Mouse (Mus musculus): ENCODE data around the gene Dph6. TPM values are rescaled to one million over a fixed set of nuclear protein-coding genes. Genes with fewer than 3 reads are reported as not detected.
"Not testable (repeated sequence)": the region's sequence is repeated elsewhere in the genome, so short reads cannot be mapped to it uniquely, and the experiment has no call there.

Gene Dph6
- polyA plus RNA-seq, 1 experiment from 2014 or later: 24.8 TPM

- no peak overlapping the region for H3K27ac ChIP-seq (ENCODE audit: low read depth, low read length)
- DNase-seq (ENCODE audit: low spot score) (no peak), ATAC-seq (replicated peaks; ENCODE audit: low FRiP score) (peak; percentile 75)
- no peaks in the 10 kb centered on the region for H3K4me1 ChIP-seq (replicated peaks; ENCODE audit: control insufficient read depth, insufficient read depth, low read length)
- no peaks in the 10 kb centered on the region for H3K36me3 ChIP-seq (ENCODE audit: control insufficient read depth, insufficient read depth, low read length)
- 28% methylated on average over 5 of the region's 5 CpGs for WGBS
- no peak overlapping the region for H3K9ac ChIP-seq (ENCODE audit: low read length)
- H3K9me3 ChIP-seq (ENCODE audit: control insufficient read depth, low read length): no peaks in the 10 kb centered on the region
- no peaks in the 10 kb centered on the region for H3K27me3 ChIP-seq (ENCODE audit: control insufficient read depth, insufficient read depth, low read length)
- H3K4me2 ChIP-seq (ENCODE audit: low read depth, low read length, severe bottlenecking): no peak overlapping the region
- H3K4me3 ChIP-seq (ENCODE audit: low read depth, low read length): no peak overlapping the region
Observed at GRCm38 (mm10) chr2:114646240-114646639, 8.5 kb downstream of the Dph6 start.

DNA sequence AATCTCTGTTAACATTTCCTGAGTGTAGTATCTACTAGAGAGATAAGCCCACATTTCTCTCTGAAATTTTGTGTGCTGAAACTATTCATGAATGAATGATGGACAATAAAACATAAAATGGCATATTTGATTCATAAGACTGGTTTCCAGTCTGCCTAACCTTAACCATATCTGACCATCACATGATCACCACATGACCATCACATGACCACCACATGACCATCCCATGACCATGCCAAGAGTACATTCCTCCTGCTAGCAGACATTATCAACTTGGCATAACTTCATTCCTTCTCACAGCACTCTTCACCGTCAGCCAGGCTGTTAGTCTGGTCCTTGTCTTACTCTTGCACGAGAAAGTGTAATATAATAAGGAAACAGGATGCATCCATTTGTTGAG lies 10.9 kb downstream of the Dph6 start:
- Histone ChIP-seq H3K27me3 (ENCODE audit: control insufficient read depth, insufficient read depth, low read length) (no peaks in the 10 kb centered on the region), H3K36me3 (ENCODE audit: control insufficient read depth, insufficient read depth, low read length) (no peaks in the 10 kb centered on the region), H3K4me1 (replicated peaks; ENCODE audit: control insufficient read depth, insufficient read depth, low read length) (no peaks in the 10 kb centered on the region), H3K9me3 (ENCODE audit: control insufficient read depth, low read length) (no peaks in the 10 kb centered on the region), H3K27ac (ENCODE audit: low read depth, low read length) (no peak overlapping the region), H3K9ac (ENCODE audit: low read length) (no peak overlapping the region), H3K4me3 (ENCODE audit: low read depth, low read length) (no peak overlapping the region), H3K4me2 (ENCODE audit: low read depth, low read length, severe bottlenecking) (no peak overlapping the region)
- ATAC-seq (replicated peaks; ENCODE audit: low FRiP score) (no peak), DNase-seq (ENCODE audit: low spot score) (no peak)
- WGBS: 94% methylated on average over 2 of the region's 2 CpGs

DNA sequence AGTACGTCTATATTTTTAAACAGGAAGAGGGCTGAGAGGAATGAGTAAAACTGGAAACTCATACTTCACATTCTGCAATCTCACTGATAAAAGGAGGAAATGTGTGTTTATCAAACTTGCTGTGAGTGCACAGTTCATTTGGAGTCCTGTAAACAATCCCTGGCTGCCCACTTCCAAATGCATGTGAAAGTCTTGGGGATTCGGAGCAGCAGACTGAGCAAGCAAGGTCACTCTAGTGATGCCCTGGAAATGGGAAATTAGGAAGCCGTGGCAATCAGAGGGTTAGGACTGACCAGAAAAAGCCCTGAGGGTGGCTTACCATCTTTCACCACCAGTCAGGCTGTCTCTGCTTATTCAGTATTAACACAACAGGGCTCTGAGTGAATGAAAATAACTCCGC lies 30.1 kb downstream of the Dph6 start:
- no peak for DNase-seq (ENCODE audit: low spot score)
- no peak overlapping the region for H3K4me2 ChIP-seq (ENCODE audit: low read depth, low read length, severe bottlenecking)
- H3K4me3 ChIP-seq (ENCODE audit: low read depth, low read length): no peak overlapping the region
- no peaks in the 10 kb centered on the region for H3K27me3 ChIP-seq (ENCODE audit: control insufficient read depth, insufficient read depth, low read length)
- peaks cover 6% of the 10 kb centered on the region; the same call in 1 of the 2 replicates for H3K4me1 ChIP-seq (replicated peaks; ENCODE audit: control insufficient read depth, insufficient read depth, low read length)
- H3K9me3 ChIP-seq (ENCODE audit: control insufficient read depth, low read length): no peaks in the 10 kb centered on the region
- ATAC-seq (replicated peaks; ENCODE audit: low FRiP score): no peak; the same call in 1 of the 2 replicates
- H3K9ac ChIP-seq (ENCODE audit: low read length): no peak overlapping the region
- H3K36me3 ChIP-seq (ENCODE audit: control insufficient read depth, insufficient read depth, low read length): no peaks in the 10 kb centered on the region
- 35% methylated on average over 4 of the region's 4 CpGs for WGBS
- no peak overlapping the region for H3K27ac ChIP-seq (ENCODE audit: low read depth, low read length)

DNA sequence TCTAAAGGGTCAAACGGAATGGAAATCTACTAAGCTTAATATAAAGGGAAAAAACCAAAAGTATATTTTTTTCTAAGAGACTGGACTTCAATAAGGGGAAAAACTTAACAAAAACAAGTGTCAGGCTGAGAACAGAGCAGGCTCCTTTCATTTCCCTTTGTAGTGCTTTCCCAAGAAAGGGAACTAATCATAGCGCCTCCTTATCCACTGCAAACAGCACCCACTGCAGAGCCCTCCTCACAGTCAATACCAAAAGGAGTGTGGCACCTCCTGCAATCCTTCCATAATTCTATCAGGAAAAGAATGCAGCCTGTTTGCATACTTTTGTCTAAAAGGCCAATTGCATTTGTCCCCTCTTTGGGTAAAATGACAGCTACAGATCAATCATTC lies 32.2 kb downstream of the Dph6 start:
- Histone ChIP-seq H3K9me3 (ENCODE audit: control insufficient read depth, low read length) (no peaks in the 10 kb centered on the region), H3K4me1 (replicated peaks; ENCODE audit: control insufficient read depth, insufficient read depth, low read length) (peaks cover 6% of the 10 kb centered on the region; the same call in 1 of the 2 replicates), H3K4me2 (ENCODE audit: low read depth, low read length, severe bottlenecking) (no peak overlapping the region), H3K36me3 (ENCODE audit: control insufficient read depth, insufficient read depth, low read length) (no peaks in the 10 kb centered on the region), H3K27me3 (ENCODE audit: control insufficient read depth, insufficient read depth, low read length) (no peaks in the 10 kb centered on the region), H3K9ac (ENCODE audit: low read length) (no peak overlapping the region), H3K27ac (ENCODE audit: low read depth, low read length) (peak overlapping the region; percentile 13; the same call in 1 of the 2 replicates), H3K4me3 (ENCODE audit: low read depth, low read length) (no peak overlapping the region)
- ATAC-seq (replicated peaks; ENCODE audit: low FRiP score) (peak; percentile 74), DNase-seq (ENCODE audit: low spot score) (no peak)
- 1% methylated on average over 2 of the region's 2 CpGs for WGBS

- Histone ChIP-seq H3K9ac (ENCODE audit: low read length) (no peak overlapping the region), H3K27ac (ENCODE audit: low read depth, low read length) (peak overlapping the region; percentile 13; the same call in 1 of the 2 replicates), H3K36me3 (ENCODE audit: control insufficient read depth, insufficient read depth, low read length) (no peaks in the 10 kb centered on the region), H3K4me3 (ENCODE audit: low read depth, low read length) (no peak overlapping the region), H3K4me2 (ENCODE audit: low read depth, low read length, severe bottlenecking) (no peak overlapping the region), H3K27me3 (ENCODE audit: control insufficient read depth, insufficient read depth, low read length) (no peaks in the 10 kb centered on the region), H3K9me3 (ENCODE audit: control insufficient read depth, low read length) (no peaks in the 10 kb centered on the region), H3K4me1 (replicated peaks; ENCODE audit: control insufficient read depth, insufficient read depth, low read length) (peaks cover 6% of the 10 kb centered on the region; the same call in 1 of the 2 replicates)
- DNase-seq (ENCODE audit: low spot score) (no peak), ATAC-seq (replicated peaks; ENCODE audit: low FRiP score) (peak; percentile 69)
- 25% methylated on average over 5 of the region's 5 CpGs for WGBS
Observed at GRCm38 (mm10) chr2:114621781-114622549, 32.8 kb downstream of the Dph6 start.

DNA sequence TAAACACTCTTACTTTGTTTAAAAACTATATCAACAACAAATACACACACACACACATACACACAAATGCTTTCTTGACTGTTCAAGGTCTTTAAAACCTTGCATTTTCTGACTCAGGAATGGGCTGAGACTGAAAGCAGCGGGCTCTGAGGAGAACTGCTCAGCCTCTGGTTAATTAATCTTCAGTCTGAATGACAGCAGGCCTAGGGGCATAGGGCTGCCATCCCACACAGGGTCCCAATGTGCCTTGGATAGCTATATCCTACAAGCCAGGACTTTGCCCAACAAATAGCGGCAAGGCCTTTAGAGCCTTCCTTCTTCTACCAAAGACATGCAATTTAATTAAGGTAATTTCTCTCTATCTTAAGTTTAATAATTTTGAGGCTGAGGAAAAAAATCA lies 43.2 kb downstream of the Dph6 start:
- Histone ChIP-seq H3K9me3 (ENCODE audit: control insufficient read depth, low read length) (no peaks in the 10 kb centered on the region), H3K4me3 (ENCODE audit: low read depth, low read length) (no peak overlapping the region), H3K4me2 (ENCODE audit: low read depth, low read length, severe bottlenecking) (no peak overlapping the region), H3K4me1 (replicated peaks; ENCODE audit: control insufficient read depth, insufficient read depth, low read length) (no peaks in the 10 kb centered on the region), H3K27ac (ENCODE audit: low read depth, low read length) (no peak overlapping the region), H3K27me3 (ENCODE audit: control insufficient read depth, insufficient read depth, low read length) (no peaks in the 10 kb centered on the region), H3K9ac (ENCODE audit: low read length) (no peak overlapping the region), H3K36me3 (ENCODE audit: control insufficient read depth, insufficient read depth, low read length) (no peaks in the 10 kb centered on the region)
- WGBS: 21% methylated on average over 2 of the region's 2 CpGs
- ATAC-seq (replicated peaks; ENCODE audit: low FRiP score): peak; percentile 76
- peak; percentile 63 for DNase-seq (ENCODE audit: low spot score)

GRCm38 (mm10) chr2:114610110-114610509 lies 44.7 kb downstream of the Dph6 start:
- WGBS: 9% methylated on average over 2 of the region's 2 CpGs
- Histone ChIP-seq H3K4me2 (ENCODE audit: low read depth, low read length, severe bottlenecking) (no peak overlapping the region), H3K27ac (ENCODE audit: low read depth, low read length) (no peak overlapping the region), H3K4me3 (ENCODE audit: low read depth, low read length) (no peak overlapping the region), H3K9me3 (ENCODE audit: control insufficient read depth, low read length) (no peaks in the 10 kb centered on the region), H3K9ac (ENCODE audit: low read length) (no peak overlapping the region), H3K4me1 (replicated peaks; ENCODE audit: control insufficient read depth, insufficient read depth, low read length) (no peaks in the 10 kb centered on the region), H3K27me3 (ENCODE audit: control insufficient read depth, insufficient read depth, low read length) (no peaks in the 10 kb centered on the region), H3K36me3 (ENCODE audit: control insufficient read depth, insufficient read depth, low read length) (no peaks in the 10 kb centered on the region)
- DNase-seq (ENCODE audit: low spot score) (peak; percentile 57), ATAC-seq (replicated peaks; ENCODE audit: low FRiP score) (peak; percentile 88)

GRCm38 (mm10) chr2:114605202-114605601 lies 49.6 kb downstream of the Dph6 start:
- H3K4me3 ChIP-seq (ENCODE audit: low read depth, low read length); DNase-seq (ENCODE audit: low spot score); H3K27ac ChIP-seq (ENCODE audit: low read depth, low read length); H3K36me3 ChIP-seq (ENCODE audit: control insufficient read depth, insufficient read depth, low read length); H3K27me3 ChIP-seq (ENCODE audit: control insufficient read depth, insufficient read depth, low read length); ATAC-seq (replicated peaks; ENCODE audit: low FRiP score); H3K4me1 ChIP-seq (replicated peaks; ENCODE audit: control insufficient read depth, insufficient read depth, low read length); H3K4me2 ChIP-seq (ENCODE audit: low read depth, low read length, severe bottlenecking); H3K9ac ChIP-seq (ENCODE audit: low read length); H3K9me3 ChIP-seq (ENCODE audit: control insufficient read depth, low read length): not testable (repeated sequence)

DNA sequence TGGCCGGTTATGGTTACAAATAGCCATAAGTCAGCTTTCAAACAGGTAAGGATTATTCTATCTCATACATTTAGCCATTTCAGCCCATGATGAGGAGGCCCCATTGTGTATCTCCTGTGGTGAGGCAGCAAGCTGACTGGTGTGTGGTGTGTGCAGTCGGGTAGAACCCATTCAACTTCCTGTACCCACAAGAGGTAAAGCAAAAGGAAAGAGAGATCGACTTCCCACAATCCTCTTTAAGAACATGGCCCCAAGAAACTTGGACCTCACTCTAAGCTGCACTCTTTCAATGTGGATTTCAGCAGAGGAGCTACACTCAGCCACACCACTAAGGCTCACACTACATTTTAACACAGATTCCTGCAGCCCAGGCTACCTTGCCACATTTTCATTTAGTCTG lies 53.6 kb downstream of the Dph6 start:
- H3K4me2 ChIP-seq (ENCODE audit: low read depth, low read length, severe bottlenecking): no peak overlapping the region

More for the DNA sequence above, 53.6 kb downstream of the Dph6 start:
- DNase-seq (ENCODE audit: low spot score) (no peak), ATAC-seq (replicated peaks; ENCODE audit: low FRiP score) (no peak)
- Histone ChIP-seq H3K4me1 (replicated peaks; ENCODE audit: control insufficient read depth, insufficient read depth, low read length) (no peaks in the 10 kb centered on the region), H3K36me3 (ENCODE audit: control insufficient read depth, insufficient read depth, low read length) (no peaks in the 10 kb centered on the region), H3K9me3 (ENCODE audit: control insufficient read depth, low read length) (no peaks in the 10 kb centered on the region), H3K27me3 (ENCODE audit: control insufficient read depth, insufficient read depth, low read length) (no peaks in the 10 kb centered on the region), H3K27ac (ENCODE audit: low read depth, low read length) (no peak overlapping the region), H3K4me3 (ENCODE audit: low read depth, low read length) (no peak overlapping the region), H3K9ac (ENCODE audit: low read length) (no peak overlapping the region)
- 88% methylated on average over 3 of the region's 3 CpGs for WGBS

Measured in forebrain, embryonic 11.5 days (tissue).